Comparison of ENCODE assay signal across 8 mouse cellular contexts in the genomic region with DNA sequence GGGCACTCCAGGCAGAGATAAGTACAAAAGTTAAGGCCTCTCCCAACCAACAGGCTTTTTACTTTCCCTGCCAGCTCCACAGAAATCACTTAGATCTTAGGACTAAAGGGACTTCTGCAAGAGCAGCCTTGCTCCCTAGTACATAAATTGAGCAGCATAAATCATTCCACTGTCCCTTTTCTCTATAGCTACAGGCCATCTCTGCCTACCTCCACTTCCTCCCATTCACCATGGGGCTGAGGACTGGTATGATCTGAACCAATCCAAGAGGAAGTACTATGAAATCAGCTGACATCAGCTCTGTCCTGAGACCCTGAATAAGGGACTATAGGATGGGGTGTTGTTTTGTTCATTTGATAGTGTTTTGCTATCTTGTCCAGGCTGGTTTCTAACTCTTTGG. TPM values are rescaled to one million over a fixed set of nuclear protein-coding genes. Genes with fewer than 3 reads are reported as not detected.
A peak's percentile ranks its signal among the peaks of the same experiment; 100 is the strongest.
DNase-seq lines count a peak whose midpoint lies in the region; ATAC-seq lines count a peak whose summit lies in the region.

No protein-coding gene starts in this region.

- no peak for DNase-seq in urinary bladder, postnatal 4 days (ENCODE audit: low spot score in 2 of 2)
- DNase-seq in ovary, postnatal 36 days (ENCODE audit: low spot score): no peak
- no peak for DNase-seq in left cerebral cortex, adult 18-20 months (ENCODE audit: low spot score in 2 of 2)

- peaks cover 85% of the 10 kb centered on the region for H3K36me3 ChIP-seq in erythroblast, embryonic 14.5 days (ENCODE audit: control insufficient read depth)
- H3K36me3 ChIP-seq in macrophage (ENCODE audit: inconsistent target): peaks cover 5% of the 10 kb centered on the region; the same call in 1 of the 2 replicates

- H3K27me3 ChIP-seq in erythroblast, embryonic 14.5 days (ENCODE audit: control insufficient read depth): no peaks in the 10 kb centered on the region

- H3K79me2 ChIP-seq in macrophage (ENCODE audit: inconsistent target): peaks cover 100% of the 10 kb centered on the region

- H3K4me3 ChIP-seq in erythroblast, embryonic 14.5 days (replicated peaks): peak overlapping the region; percentile 27
- H3K4me3 ChIP-seq in macrophage (ENCODE audit: inconsistent target): no peak overlapping the region

- no peak for ATAC-seq in erythroblast, adult 5-6 weeks (replicated peaks; ENCODE audit: low FRiP score, poor library complexity, severe bottlenecking)
- peak; percentile 16 for ATAC-seq in CD4-positive, CD25-positive, alpha-beta regulatory T cell, adult 4 months
- ATAC-seq in granulocyte monocyte progenitor cell, adult 5-6 weeks (replicated peaks; ENCODE audit: poor library complexity, severe bottlenecking): peak; percentile 72

- peak overlapping the region; percentile 73 for H3K27ac ChIP-seq in macrophage

- peaks cover 71% of the 10 kb centered on the region for H3K4me1 ChIP-seq in erythroblast, embryonic 14.5 days (ENCODE audit: control insufficient read depth)

- H3K9me3 ChIP-seq in erythroblast, embryonic 14.5 days (ENCODE audit: control insufficient read depth, low read length): no peaks in the 10 kb centered on the region

RNA-seq across cellular contexts. Expression of gene Arid1a, which starts 26.4 kb away (rescaled TPM):
- polyA plus RNA-seq in erythroblast, embryonic 14.5 days (2012): 2.3 and 2.6 TPM in 2 replicates
- total RNA-seq in erythroblast, adult 5-6 weeks (2015; ENCODE audit: low replicate concordance): 31.1 and 41.2 TPM in 2 replicates
- total RNA-seq in erythroblast, adult 5-6 weeks (2017; ENCODE audit: low replicate concordance): 21.9 and 27.2 TPM in 2 replicates
- polyA plus RNA-seq in CD4-positive, CD25-positive, alpha-beta regulatory T cell, adult 4 months (2017; shearing (Covaris generic)): 10 to 100 TPM; 74.4 to 76.7 TPM
- 125 and 153 TPM in 2 replicates for total RNA-seq in granulocyte monocyte progenitor cell, adult 5-6 weeks (2014; fragmentation: Nextera tagmentation)
- 26.6 and 33.2 TPM in 2 replicates for total RNA-seq in granulocyte monocyte progenitor cell, adult 5-6 weeks (2017)
- 100 to 1,000 TPM in 19 of 26 experiments, 10 to 100 TPM in 7; 28.1 to 299 (median 129) TPM for total RNA-seq in macrophage (2018; cell fraction: chromatin; rRNA removed)
- 10 to 100 TPM; 27.8 to 61.2 (median 49.8) TPM for total RNA-seq in macrophage (2018; cell fraction: cytosol; rRNA removed)
- 100 to 1,000 TPM in 11 of 26 experiments, 10 to 100 TPM in 15; 30.5 to 188 (median 96.9) TPM for total RNA-seq in macrophage (2018; cell fraction: nucleus; rRNA removed)
- polyA plus RNA-seq in macrophage (2018): 24.4 to 30.0 TPM (median 27.9 TPM) in 3 replicates
- total RNA-seq in left cerebral cortex, adult 18-20 months (2021): 10 to 100 TPM; 83.3 to 86.2 TPM

RNA-seq across cellular contexts. Expression of gene Pigv, which starts 57.7 kb away (rescaled TPM):
- polyA plus RNA-seq in erythroblast, embryonic 14.5 days (2012): 1.6 and 2.0 TPM in 2 replicates
- total RNA-seq in erythroblast, adult 5-6 weeks (2015; ENCODE audit: low replicate concordance): 0.84 and 8.1 TPM in 2 replicates
- 1.1 and 1.7 TPM in 2 replicates for total RNA-seq in erythroblast, adult 5-6 weeks (2017; ENCODE audit: low replicate concordance)
- 10 to 100 TPM; 14.3 to 16.3 TPM for polyA plus RNA-seq in CD4-positive, CD25-positive, alpha-beta regulatory T cell, adult 4 months (2017; shearing (Covaris generic))
- total RNA-seq in granulocyte monocyte progenitor cell, adult 5-6 weeks (2014; fragmentation: Nextera tagmentation): 8.7 and 11.5 TPM in 2 replicates
- 6.6 and 8.1 TPM in 2 replicates for total RNA-seq in granulocyte monocyte progenitor cell, adult 5-6 weeks (2017)
- total RNA-seq in macrophage (2018; cell fraction: chromatin; rRNA removed): 10 to 100 TPM; 11.7 to 99.4 (median 23.3) TPM
- total RNA-seq in macrophage (2018; cell fraction: cytosol; rRNA removed): 10 to 100 TPM in 21 of 26 experiments, 1 to 10 TPM in 5; 7.2 to 20.6 (median 13.0) TPM
- 10 to 100 TPM; 16.8 to 80.0 (median 28.9) TPM for total RNA-seq in macrophage (2018; cell fraction: nucleus; rRNA removed)
- polyA plus RNA-seq in macrophage (2018): 3.4 to 11.0 TPM (median 7.7 TPM) in 3 replicates
- total RNA-seq in left cerebral cortex, adult 18-20 months (2021): 1 to 10 TPM; 7.1 to 9.7 TPM
